Mouse (Mus musculus) hindbrain, embryonic 15.5 days (tissue): ENCODE data around the gene 1700092M07Rik. TPM values are rescaled to one million over a fixed set of nuclear protein-coding genes. Genes with fewer than 3 reads are reported as not detected.

Experiments
- ATAC-seq: fragments of 200-750 bp; cut with Nextera tagmentation; 2 replicates; pipeline ENCODE4 v1.8.0; 2017; ENCODE audit warnings: low read depth, moderate number of reproducible peaks, moderate TSS enrichment; ENCODE audit not compliant: low FRiP score
- H3K27ac ChIP-seq: fragments of 300-500 bp; sonication (generic); replicated peaks from 2 replicates; pipeline ENCODE4 v1.5.1; 2015; ENCODE audit warnings: mild to moderate bottlenecking, inconsistent platforms
- H3K27me3 ChIP-seq: fragments of 300-500 bp; sonication (generic); 2 replicates; pipeline ENCODE4 v1.6.1; 2015; ENCODE audit warnings: control low read depth, inconsistent platforms
- H3K36me3 ChIP-seq: fragments of 300-500 bp; sonication (generic); 2 replicates; pipeline ENCODE4 v1.6.1; 2015; ENCODE audit warnings: control low read depth, inconsistent platforms
- H3K4me1 ChIP-seq: fragments of 300-500 bp; sonication (generic); replicated peaks from 2 replicates; pipeline ENCODE4 v1.6.1; 2015; ENCODE audit warnings: control low read depth, inconsistent platforms
- H3K4me2 ChIP-seq: fragments of 300-500 bp; sonication (generic); 2 replicates; pipeline ENCODE4 v1.6.1; 2015; ENCODE audit warnings: moderate library complexity, mild to moderate bottlenecking, inconsistent platforms
- H3K4me3 ChIP-seq: fragments of 300-500 bp; sonication (generic); 2 replicates; pipeline ENCODE4 v1.5.1; 2015; ENCODE audit warnings: mild to moderate bottlenecking, inconsistent platforms
- H3K9ac ChIP-seq: fragments of 300-500 bp; sonication (generic); 2 replicates; pipeline ENCODE4 v1.6.1; 2015; ENCODE audit warnings: inconsistent platforms
- H3K9me3 ChIP-seq: fragments of 300-500 bp; sonication (generic); 2 replicates; pipeline ENCODE4 v1.6.1; 2016; ENCODE audit warnings: control low read depth, inconsistent platforms
- WGBS: fragments of 180-500 bp; shearing (Covaris S2); methylation state at CpG from one replicate; pipeline ENCODE4 v1.1.7; 2015; 5-methylcytosine and 5-hydroxymethylcytosine counted together
- polyA plus RNA-seq: library from polyadenylated mRNA; unstranded; fragments of >200 nt; fragmentation: Nextera tagmentation; extraction: Ambion mirVana; gene quantifications from 2 replicates; pipeline ENCODE4 v1.2.1, GENCODE M21; 2015

Gene 1700092M07Rik
- polyA plus RNA-seq, 1 experiment from 2014 or later: 1.7 TPM

DNA sequence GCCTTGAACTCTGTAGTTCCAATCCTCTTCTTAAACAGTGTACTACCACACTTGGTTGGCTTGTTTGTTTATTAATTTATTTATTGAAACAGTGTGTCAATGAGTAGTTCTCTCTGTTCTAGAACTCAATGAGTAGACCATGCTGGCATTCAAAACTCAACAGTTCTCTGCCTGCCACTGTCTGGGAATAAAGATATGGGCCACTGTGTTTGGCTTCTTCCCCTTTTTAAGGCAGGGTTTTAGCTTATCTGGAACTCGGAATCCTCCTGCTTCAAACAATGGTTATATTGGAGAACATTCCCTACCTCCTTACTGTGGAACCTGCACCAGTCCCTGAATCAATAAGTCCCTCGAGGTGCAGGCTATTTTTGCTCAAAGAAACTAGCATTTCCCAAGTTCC, 18.4 kb downstream of the 1700092M07Rik start:
- Histone ChIP-seq H3K4me3 (no peak overlapping the region), H3K4me2 (0 out of 2 replicates have a peak overlapping the region, but pooled peaks have one; percentile 85), H3K27ac (no peak overlapping the region), H3K27me3 (no peaks in the 10 kb centered on the region), H3K4me1 (peaks cover 32% of the 10 kb centered on the region), H3K9ac (no peak overlapping the region), H3K36me3 (peaks cover 24% of the 10 kb centered on the region), H3K9me3 (no peaks in the 10 kb centered on the region)
- 94% methylated on average over 2 of the region's 2 CpGs for WGBS
- ATAC-seq: no peak

DNA sequence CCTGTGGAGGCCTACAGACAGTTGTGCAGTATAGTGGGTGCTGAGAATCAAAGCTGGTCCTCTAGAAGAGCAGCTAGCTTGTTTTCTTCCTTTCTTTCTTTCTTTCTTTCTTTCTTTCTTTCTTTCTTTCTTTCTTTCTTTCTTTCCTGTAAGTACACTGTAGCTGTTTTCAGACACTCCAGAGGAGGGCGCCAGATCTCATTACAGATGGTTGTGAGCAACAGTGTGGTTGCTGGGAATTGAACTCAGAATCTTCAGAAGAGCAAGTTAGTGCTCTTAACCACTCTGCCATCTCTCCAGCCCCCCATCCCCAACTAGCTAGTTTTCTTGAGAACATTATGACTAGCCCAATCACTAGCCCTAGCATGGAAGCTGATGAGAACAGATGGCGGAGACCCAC, 20.2 kb downstream of the 1700092M07Rik start:
- 85% methylated on average over 2 of the region's 2 CpGs for WGBS
- Histone ChIP-seq H3K9me3 (no peaks in the 10 kb centered on the region), H3K36me3 (peaks cover 34% of the 10 kb centered on the region), H3K4me3 (no peak overlapping the region), H3K4me2 (no peak overlapping the region), H3K27ac (no peak overlapping the region), H3K9ac (no peak overlapping the region), H3K27me3 (no peaks in the 10 kb centered on the region), H3K4me1 (peaks cover 25% of the 10 kb centered on the region)
- no peak for ATAC-seq

DNA sequence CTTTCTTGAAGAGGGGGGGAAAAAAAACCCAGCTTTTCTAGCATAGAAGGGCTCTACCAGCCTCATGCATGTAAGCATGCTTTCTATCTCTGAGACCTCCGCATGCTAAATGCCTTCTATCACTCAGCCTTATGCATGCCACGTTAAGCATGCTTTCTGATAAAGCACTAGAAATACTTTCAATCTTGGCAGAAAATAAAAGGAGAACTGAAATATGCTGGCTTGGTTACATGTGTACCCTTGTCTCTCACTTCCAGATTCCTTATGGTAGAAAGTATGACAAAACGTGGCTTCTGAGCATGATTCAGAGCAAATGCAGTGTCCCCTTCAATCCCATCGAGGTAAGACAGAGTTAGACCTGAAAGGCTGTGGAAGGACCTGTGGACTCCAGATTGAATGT, 22.8 kb downstream of the 1700092M07Rik start:
- H3K4me2 ChIP-seq: no peak overlapping the region
- no peak overlapping the region for H3K9ac ChIP-seq
- ATAC-seq: no peak
- H3K9me3 ChIP-seq: no peaks in the 10 kb centered on the region
- no peaks in the 10 kb centered on the region for H3K27me3 ChIP-seq
- 93% methylated on average over 4 of the region's 4 CpGs for WGBS
- H3K4me3 ChIP-seq: no peak overlapping the region
- no peak overlapping the region for H3K27ac ChIP-seq
- peaks cover 59% of the 10 kb centered on the region for H3K36me3 ChIP-seq
- H3K4me1 ChIP-seq: peaks cover 9% of the 10 kb centered on the region

DNA sequence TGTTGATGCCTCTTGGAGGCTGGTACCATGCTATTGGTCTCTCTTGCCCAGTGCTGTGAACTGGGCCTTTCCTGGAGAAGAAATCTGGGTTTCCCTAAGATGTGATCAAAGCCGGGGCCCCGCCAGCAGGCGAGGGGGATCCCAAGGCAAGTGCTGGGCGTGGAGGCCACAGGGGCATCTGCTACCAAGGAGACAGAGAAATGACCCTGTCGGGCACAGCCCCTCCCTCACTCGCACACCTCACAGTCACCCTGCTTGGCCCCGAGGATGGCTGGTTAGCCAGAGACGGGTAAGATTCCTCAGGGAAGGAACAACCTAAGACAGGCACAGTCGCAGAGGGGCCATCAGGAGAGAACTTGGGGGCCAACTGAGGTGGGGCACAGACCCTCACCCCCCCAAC, 25.0 kb downstream of the 1700092M07Rik start:
- no peak overlapping the region for H3K9ac ChIP-seq
- H3K4me2 ChIP-seq: no peak overlapping the region
- no peak overlapping the region for H3K27ac ChIP-seq
- H3K36me3 ChIP-seq: peaks cover 82% of the 10 kb centered on the region
- no peak for ATAC-seq
- H3K27me3 ChIP-seq: no peaks in the 10 kb centered on the region
- H3K4me3 ChIP-seq: no peak overlapping the region
- H3K4me1 ChIP-seq: peaks cover 5% of the 10 kb centered on the region
- no peaks in the 10 kb centered on the region for H3K9me3 ChIP-seq
- WGBS: 97% methylated on average over 9 of the region's 9 CpGs

DNA sequence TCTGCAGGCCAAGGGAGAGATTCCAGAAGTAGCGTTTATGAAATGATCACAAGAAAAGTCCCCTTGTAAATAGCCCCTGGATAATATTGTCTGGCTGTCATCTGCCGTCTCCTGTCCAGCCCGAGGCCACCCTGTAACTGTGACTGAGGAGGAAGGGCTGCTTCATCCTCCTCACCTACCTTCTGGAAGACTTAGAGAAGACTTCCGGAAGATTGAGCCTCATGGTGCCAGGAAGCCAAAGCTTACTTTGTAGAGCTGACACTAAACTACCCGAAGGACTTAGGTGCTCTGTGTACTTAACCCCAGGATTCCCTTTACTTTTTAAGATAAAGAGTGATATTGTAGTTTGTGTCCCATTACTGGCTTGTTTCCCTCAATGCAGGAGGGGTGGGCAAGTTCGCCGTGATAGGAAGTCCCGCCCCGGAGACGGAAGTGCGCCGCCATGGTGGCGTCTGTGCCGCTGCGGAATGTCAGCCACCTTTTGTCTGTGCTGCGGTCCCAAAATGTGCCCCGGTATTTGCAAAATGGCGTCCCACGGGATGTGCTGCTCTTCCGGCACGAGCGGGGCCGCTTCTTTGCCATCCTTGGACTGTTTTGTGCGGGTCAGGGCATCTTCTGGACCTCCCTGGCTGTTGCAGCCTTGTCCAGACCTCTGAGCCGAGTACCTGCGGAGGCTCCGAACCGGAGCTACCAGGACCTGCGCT, 30.2 kb downstream of the 1700092M07Rik start, which contains the start of gene Tmem223:
Gene Tmem223 (plus strand): TSS at position 430 of the 704 bp plus-strand sequence.
- no peaks in the 10 kb centered on the region for H3K27me3 ChIP-seq
- 24% methylated on average over 29 of the region's 29 CpGs for WGBS
- peaks cover 57% of the 10 kb centered on the region for H3K36me3 ChIP-seq
- peak within 1 kb of the TSS; percentile 62 for H3K4me2 ChIP-seq
- ATAC-seq: peak; percentile 60; the same call in 1 of the 2 replicates
- H3K9me3 ChIP-seq: no peaks in the 10 kb centered on the region
- peak within 1 kb of the TSS; percentile 85 for H3K4me3 ChIP-seq
- H3K9ac ChIP-seq: peak within 1 kb of the TSS; percentile 94
- peak within 1 kb of the TSS; percentile 92 for H3K27ac ChIP-seq
- H3K4me1 ChIP-seq: peaks cover 38% of the 10 kb centered on the region

DNA sequence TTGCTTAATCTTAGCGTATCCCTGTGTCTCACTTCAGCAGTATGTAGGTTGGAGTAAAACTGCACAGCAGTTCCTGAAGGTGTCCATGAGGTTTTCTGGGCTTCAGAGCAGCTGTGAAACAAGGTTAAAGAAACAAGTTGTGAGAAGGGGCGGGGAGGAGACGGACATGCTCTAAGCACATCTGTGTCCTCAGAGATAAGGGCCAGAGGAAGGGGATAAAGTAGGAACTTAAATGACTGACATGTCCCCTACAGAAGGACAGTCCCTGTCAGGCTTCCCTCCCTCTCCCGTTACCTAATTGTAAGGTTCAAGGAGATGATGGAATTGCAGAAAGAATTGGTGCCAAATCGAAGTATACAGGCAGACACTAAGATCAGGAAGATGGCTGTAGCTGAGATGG, 32.5 kb downstream of the 1700092M07Rik start:
- WGBS: 94% methylated on average over 5 of the region's 5 CpGs
- Histone ChIP-seq H3K27me3 (no peaks in the 10 kb centered on the region), H3K27ac (no peak overlapping the region), H3K36me3 (peaks cover 36% of the 10 kb centered on the region), H3K4me2 (peak overlapping the region; percentile 95), H3K4me1 (peaks cover 42% of the 10 kb centered on the region), H3K9me3 (no peaks in the 10 kb centered on the region), H3K4me3 (peak overlapping the region; percentile 68), H3K9ac (peak overlapping the region; percentile 84; the same call in 1 of the 2 replicates)
- no peak for ATAC-seq

DNA sequence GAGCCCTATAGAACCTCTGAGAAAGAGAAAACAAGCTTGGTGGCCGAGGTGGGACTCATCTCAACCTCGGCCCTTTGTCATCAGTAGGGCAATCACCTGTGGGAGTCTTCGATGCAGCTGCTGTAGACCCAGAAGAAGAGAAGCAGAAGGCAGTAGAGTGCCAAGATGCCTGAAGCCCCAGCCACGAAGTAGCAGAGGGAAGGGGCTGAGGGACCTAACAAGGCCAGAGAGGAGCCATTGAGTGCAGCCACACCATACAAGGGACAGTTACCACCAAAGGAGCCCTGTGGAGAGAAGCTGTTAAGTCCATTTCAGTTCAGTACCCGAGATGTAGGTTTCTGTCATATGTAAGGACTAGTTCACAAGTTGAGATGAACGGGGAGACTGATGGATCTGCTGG, 32.9 kb downstream of the 1700092M07Rik start:
- ATAC-seq: no peak
- peak overlapping the region; percentile 95 for H3K4me2 ChIP-seq
- WGBS: 60% methylated on average over 6 of the region's 6 CpGs

DNA sequence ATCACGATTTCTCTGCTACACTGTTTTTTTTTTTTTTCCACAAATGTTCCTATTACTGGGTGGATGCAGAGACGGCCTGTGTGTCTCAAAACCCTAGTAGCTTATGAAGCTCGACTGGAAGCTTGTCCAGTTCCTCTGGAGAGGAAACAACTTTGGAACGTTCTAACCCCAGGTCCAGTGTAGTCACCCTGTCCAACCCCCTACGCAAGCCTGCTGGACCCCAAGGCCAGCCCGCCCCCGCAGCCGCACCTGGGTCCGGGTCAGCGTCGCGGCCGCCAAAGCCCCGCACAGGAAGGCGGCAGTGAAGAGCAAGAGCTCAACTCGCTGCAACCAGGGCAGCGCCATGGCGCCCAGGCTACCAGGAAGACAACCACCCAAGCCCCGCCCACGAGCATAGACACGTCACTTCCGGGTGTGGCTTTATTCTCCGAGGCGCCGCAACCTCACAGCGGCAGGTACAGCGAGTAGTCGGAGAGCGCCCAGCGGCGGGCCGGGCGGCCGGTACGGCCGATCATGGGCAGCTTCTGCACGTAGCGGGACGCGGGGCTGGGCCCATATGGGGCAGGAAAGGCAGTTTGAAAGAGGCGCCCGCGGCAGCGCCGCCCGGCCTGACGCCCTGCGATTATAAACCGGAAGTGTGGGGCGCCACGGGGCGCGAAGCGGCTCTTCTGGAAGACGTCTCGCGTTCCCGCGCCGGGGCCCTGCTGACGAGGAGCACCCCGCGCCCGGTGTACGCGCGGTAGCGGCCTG, 33.7 kb downstream of the 1700092M07Rik start, which contains the start of gene Tmem179b:
Gene Tmem179b (minus strand): TSS at position 382 of the 750 bp plus-strand sequence.
- under 1% methylated on average over 64 of the region's 68 CpGs for WGBS
- H3K9me3 ChIP-seq: no peaks in the 10 kb centered on the region
- H3K4me2 ChIP-seq: peak within 1 kb of the TSS; percentile 95
- H3K4me1 ChIP-seq: peaks cover 42% of the 10 kb centered on the region
- no peaks in the 10 kb centered on the region for H3K27me3 ChIP-seq
- ATAC-seq: peak; percentile 95
- H3K27ac ChIP-seq: peak within 1 kb of the TSS; percentile 99
- peak within 1 kb of the TSS; percentile 68 for H3K4me3 ChIP-seq
- peak within 1 kb of the TSS; percentile 84 for H3K9ac ChIP-seq
- peaks cover 28% of the 10 kb centered on the region for H3K36me3 ChIP-seq

More for the DNA sequence above, 32.9 kb downstream of the 1700092M07Rik start:
- Histone ChIP-seq H3K9me3 (no peaks in the 10 kb centered on the region), H3K36me3 (peaks cover 36% of the 10 kb centered on the region), H3K27me3 (no peaks in the 10 kb centered on the region), H3K9ac (peak overlapping the region; percentile 84; the same call in 1 of the 2 replicates), H3K4me1 (peaks cover 42% of the 10 kb centered on the region), H3K4me3 (peak overlapping the region; percentile 68), H3K27ac (peak overlapping the region; percentile 99; the same call in 1 of the 2 replicates)

DNA sequence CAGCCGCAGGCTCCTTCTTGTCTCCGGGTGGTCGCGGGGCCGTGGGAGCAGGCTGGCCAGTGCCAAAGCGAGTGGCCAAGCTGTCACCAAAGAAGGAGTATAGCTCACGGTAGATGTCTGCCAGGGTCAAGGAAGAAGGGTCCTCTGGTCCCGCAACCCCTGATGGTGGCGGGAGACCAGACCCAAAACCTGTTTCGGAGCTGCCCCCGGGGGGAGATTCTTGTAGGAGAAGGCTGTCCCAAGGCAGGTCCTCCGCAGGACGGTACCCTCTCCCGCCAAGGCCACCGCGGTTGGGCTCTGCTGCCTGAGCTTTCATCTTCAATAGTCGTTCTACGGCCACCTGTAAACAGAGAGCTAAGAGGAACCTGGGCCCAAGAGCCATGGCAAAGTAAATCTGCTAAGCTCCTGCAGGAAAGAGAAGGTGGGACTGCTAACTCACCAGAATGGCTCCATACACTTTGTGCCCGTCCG, 34.5 kb downstream of the 1700092M07Rik start:
- peak; percentile 12; the same call in 1 of the 2 replicates for ATAC-seq
- peak overlapping the region; percentile 84 for H3K9ac ChIP-seq
- 5% methylated on average over 20 of the region's 20 CpGs for WGBS

DNA sequence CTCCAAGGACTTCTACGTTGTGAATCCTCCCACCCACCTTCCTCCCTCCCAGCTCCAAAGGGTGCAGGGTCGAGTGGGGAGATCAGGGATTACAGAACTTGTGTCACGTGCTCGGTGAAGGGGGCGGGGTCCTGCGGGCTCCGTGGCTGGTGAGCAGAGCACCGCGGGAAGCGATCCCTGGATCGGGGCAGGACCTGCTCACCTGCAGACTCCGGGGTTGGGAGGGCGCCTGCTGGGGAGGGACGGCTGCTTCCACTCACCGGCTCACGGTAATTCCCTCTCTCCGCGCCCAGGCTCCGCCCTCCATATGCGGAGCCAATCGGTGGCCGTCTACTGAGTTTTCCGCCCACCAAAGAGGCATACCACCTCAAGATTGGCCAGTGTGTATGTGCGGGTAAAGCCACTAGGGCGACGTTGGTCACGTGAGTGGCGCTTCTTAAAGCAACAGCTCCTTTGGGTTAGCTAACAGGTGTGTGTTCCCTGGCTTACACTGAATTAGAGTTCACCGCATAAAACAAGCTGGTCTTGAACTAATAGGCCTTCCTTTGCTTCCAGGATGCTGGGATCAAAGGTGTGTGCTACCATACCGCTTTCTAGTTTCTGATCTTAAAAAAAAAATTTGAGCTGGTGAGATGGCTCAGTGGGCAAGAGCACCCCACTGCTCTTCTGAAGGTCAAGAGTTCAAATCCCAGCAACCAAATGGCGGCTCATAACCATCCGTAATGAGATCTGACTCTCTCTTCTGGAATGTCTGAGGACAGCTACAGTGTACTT, 45.7 kb downstream of the 1700092M07Rik start, which contains the start of gene Taf6l:
Gene Taf6l (minus strand): TSS at position 410 of the 774 bp plus-strand sequence.
- WGBS: under 1% methylated on average over 32 of the region's 32 CpGs
- H3K27ac ChIP-seq: peak within 1 kb of the TSS; percentile 87
- H3K27me3 ChIP-seq: no peaks in the 10 kb centered on the region
- H3K4me3 ChIP-seq: peak within 1 kb of the TSS; percentile 78
- H3K9ac ChIP-seq: peak within 1 kb of the TSS; percentile 66
- H3K4me1 ChIP-seq: peaks cover 13% of the 10 kb centered on the region
- no peaks in the 10 kb centered on the region for H3K9me3 ChIP-seq
- H3K4me2 ChIP-seq: peak within 1 kb of the TSS; percentile 59
- ATAC-seq: peak; percentile 100
- H3K36me3 ChIP-seq: peaks cover 21% of the 10 kb centered on the region

More for the DNA sequence above, 34.5 kb downstream of the 1700092M07Rik start:
- peak overlapping the region; percentile 95 for H3K4me2 ChIP-seq
- H3K4me1 ChIP-seq: peaks cover 42% of the 10 kb centered on the region
- peak overlapping the region; percentile 68 for H3K4me3 ChIP-seq
- peak overlapping the region; percentile 99 for H3K27ac ChIP-seq
- H3K27me3 ChIP-seq: no peaks in the 10 kb centered on the region
- H3K9me3 ChIP-seq: no peaks in the 10 kb centered on the region
- H3K36me3 ChIP-seq: peaks cover 25% of the 10 kb centered on the region

DNA sequence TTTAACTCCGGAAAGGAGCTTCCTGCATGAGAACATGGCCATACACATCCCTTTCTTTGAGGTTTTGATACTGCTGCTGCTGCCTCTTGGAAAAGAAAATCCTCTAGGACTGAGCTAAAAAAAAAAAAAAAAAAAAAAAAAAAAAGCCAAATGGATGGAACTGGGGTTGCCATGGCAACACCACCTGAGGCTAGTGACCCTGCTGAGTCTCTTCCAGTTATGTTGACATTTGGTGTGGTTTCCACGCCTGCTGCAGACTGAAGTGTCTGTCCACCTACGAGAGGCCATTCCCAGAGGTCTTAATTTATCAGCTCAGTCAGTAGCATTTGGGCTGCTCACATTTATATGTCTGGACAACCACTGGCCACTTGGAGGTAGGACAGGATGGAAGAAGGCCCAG, 48.0 kb downstream of the 1700092M07Rik start:
- peaks cover 13% of the 10 kb centered on the region for H3K4me1 ChIP-seq
- H3K9ac ChIP-seq: no peak overlapping the region
- no peak overlapping the region for H3K27ac ChIP-seq
- no peak overlapping the region for H3K4me2 ChIP-seq
- H3K4me3 ChIP-seq: no peak overlapping the region
- H3K36me3 ChIP-seq: peaks cover 19% of the 10 kb centered on the region
- WGBS: 22% methylated on average over 3 of the region's 3 CpGs
- ATAC-seq: no peak
- H3K27me3 ChIP-seq: no peaks in the 10 kb centered on the region
- H3K9me3 ChIP-seq: no peaks in the 10 kb centered on the region
